Comparison of ENCODE assay signal across 10 mouse cellular contexts in the genomic region with DNA sequence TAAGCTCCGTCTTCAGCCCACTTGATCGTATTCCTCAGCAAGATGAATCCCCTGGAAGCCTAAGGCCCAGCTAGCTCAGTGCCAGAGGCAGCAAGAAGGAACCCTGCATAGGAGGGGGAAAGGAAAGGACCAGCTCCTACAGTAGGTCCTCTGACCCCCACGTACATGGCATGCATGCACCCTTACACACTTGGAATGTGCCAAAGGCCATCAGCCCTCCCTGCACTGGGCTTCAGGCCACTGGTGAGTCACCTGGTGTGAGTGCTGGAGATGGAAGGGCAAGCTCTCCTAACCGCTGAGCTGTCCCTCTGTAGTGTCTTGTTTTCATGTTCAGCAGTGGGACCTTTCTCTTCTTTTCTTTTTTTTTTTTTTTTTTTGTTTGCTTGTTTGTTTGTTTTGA. TPM values are rescaled to one million over a fixed set of nuclear protein-coding genes. Genes with fewer than 3 reads are reported as not detected.
DNase-seq lines count a peak whose midpoint lies in the region; ATAC-seq and TF ChIP-seq lines count a peak whose summit lies in the region.
"Had no signal": no experiment of that assay in that cellular context is flagged by ENCODE, and none has a peak within 500 bp of the region (broad histone marks: within the 10 kb centered on the region; RNA-seq: fewer than 3 reads in every experiment).

No protein-coding gene starts in this region.

- no peaks in the 10 kb centered on the region for H3K27me3 ChIP-seq in liver, postnatal 0 days (ENCODE audit: insufficient read depth, low read length)

- intact Hi-C loops in gastrocnemius, postnatal 36 days (cut with DNase I): no loop called here

- no peak overlapping the region for H3K4me2 ChIP-seq in liver, postnatal 0 days (ENCODE audit: low read depth, low read length)

- no peak overlapping the region for H3K9ac ChIP-seq in liver, postnatal 0 days (replicated peaks)

- peaks cover 68% of the 10 kb centered on the region for H3K36me3 ChIP-seq in liver, postnatal 0 days (replicated peaks; ENCODE audit: insufficient read depth, low read length)

- 89% methylated on average over 4 of the region's 4 CpGs for WGBS in liver, postnatal 0 days (ENCODE audit: insufficient replicate concordance)

- no peak for TF ChIP-seq CTCF in liver, postnatal 0 days (IDR thresholded peaks at IDR 0.05; ENCODE audit: low read depth)

- H3K27ac ChIP-seq in liver, postnatal 0 days (ENCODE audit: low read depth): no peak overlapping the region

- H3K9me3 ChIP-seq in liver, postnatal 0 days (ENCODE audit: low read length): no peaks in the 10 kb centered on the region

- no peak overlapping the region for H3K4me3 ChIP-seq in liver, postnatal 0 days (ENCODE audit: low read depth, low read length)

- ATAC-seq in liver, postnatal 0 days: peak; percentile 47; the same call in 1 of the 2 replicates

- peak; percentile 31 for DNase-seq in liver, postnatal 0 days
- DNase-seq in liver: no peak
- peak; percentile 82 for DNase-seq in adrenal gland, postnatal 10 days
- peak; percentile 50 to 63 for DNase-seq in gastrocnemius, postnatal 36 days
- DNase-seq in kidney, postnatal 14 days: peak; percentile 84
- DNase-seq in frontal cortex, postnatal 36 days (ENCODE audit: low spot score in 2 of 2): no peak
- no peak for DNase-seq in B cell, adult 2 months
- DNase-seq in layer of hippocampus, postnatal 10 days (ENCODE audit: low spot score in 2 of 2): no peak
- DNase-seq: layer of hippocampus, postnatal 36 days; thymus, adult 18-20 months had no signal

- TF ChIP-seq EP300 in liver, postnatal 0 days (IDR thresholded peaks at IDR 0.05; ENCODE audit: low read depth): no peak

- no peaks in the 10 kb centered on the region for H3K4me1 ChIP-seq in liver, postnatal 0 days (ENCODE audit: insufficient read depth)

RNA-seq across cellular contexts. Expression of a gene that starts 52.8 kb away (rescaled TPM):
- polyA plus RNA-seq in liver, postnatal 0 days (2015; fragmentation: Nextera tagmentation; extraction: Ambion mirVana): 56.7 and 70.3 TPM in 2 replicates
- 100 to 1,000 TPM; 469 to 580 TPM for total RNA-seq in adrenal gland, postnatal 10 days (2021)
- 100 to 1,000 TPM; 250 to 283 TPM for total RNA-seq in gastrocnemius, postnatal 36 days (2021)
- 100 to 1,000 TPM; 342 to 359 TPM for total RNA-seq in layer of hippocampus, postnatal 10 days (2021)

Comparison
In these comparisons a context has a peak if more than half of its experiments do, and no peak if none do; other contexts are left out.
1. DNase-seq: peak in liver, postnatal 0 days (single experiment), adrenal gland, postnatal 10 days (single experiment), gastrocnemius, postnatal 36 days (2 of 2) and kidney, postnatal 14 days (single experiment); none in liver (single experiment), frontal cortex, postnatal 36 days (0 of 2), B cell, adult 2 months (0 of 2) and layer of hippocampus, postnatal 10 days (0 of 2).